Mouse (Mus musculus): ENCODE results near the gene Pld2.

The Pld2 gene

DNA sequence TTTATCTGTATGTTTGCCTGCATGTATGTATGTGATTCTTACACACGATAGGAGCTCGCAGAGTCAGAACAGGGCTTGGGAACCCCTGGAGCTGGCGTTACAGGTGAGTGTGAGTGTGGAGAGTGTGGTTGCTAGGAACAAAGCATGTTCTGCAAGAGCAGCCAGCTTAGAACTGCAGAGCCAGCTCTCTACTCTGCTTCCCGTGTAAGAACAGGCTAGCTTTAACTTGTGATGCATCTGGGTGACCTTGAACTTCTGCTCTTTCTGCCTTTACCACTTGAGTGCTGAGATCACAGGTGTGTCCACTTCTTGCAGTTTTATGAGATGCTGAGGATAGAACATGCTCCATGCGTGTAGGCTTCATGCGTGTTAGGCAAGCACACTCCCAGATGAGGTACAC is 39.1 kb downstream of the Pld2 start:
- peak; percentile 40 for DNase-seq (ENCODE audit: low read depth)

DNA sequence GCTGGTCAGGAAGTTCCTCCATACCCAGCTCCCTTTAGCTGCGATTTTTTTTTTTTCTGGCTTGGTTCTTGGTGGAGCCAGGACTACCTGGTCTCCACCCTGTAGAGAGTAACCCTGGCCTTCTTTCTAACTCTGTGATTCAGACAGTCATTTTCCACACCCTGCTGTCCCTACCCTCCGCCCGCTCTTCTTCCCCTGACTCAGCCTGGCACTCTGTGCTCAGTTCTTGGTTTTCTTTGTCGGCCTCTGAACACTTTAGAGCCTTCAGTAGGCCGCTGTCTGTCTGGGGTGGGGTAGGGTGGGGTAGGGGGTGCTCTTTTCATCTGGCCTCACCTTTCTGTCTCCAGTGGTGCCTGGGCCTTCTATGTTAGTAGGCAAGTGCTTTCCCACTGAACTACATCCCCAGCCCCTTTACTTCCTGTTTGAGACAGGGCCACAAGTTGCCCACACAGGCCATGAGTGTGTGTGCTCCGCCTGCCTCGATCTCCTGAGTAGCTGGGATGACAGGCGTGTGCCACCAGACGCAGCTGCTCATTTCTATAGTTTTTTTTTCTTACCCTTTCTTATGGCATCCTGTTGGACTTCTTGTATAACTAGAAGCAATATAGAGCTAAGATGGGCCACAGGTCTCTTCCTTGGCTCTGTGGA is 40.0 kb downstream of the Pld2 start:
- peak; percentile 60 for DNase-seq (ENCODE audit: low read depth)

DNA sequence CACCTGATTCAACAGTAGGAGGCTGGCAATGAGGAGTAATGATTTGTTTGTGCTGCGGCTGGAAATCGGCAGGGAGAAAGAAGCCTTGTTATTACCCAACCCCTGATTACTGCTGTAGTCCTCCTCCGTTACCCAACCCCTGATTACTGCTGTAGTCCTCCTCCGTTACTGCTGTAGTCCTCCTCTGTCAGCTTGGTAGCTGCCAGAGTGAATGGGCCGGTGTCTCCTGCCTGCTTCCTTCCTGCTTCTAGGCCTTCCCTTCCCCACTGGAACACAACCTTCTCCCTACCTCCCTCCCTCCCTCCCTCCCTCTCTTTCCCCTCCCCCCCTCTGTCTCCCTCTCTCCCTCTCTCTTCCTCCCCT is 40.5 kb downstream of the Pld2 start:
- DNase-seq (ENCODE audit: low read depth) = no peak

DNA sequence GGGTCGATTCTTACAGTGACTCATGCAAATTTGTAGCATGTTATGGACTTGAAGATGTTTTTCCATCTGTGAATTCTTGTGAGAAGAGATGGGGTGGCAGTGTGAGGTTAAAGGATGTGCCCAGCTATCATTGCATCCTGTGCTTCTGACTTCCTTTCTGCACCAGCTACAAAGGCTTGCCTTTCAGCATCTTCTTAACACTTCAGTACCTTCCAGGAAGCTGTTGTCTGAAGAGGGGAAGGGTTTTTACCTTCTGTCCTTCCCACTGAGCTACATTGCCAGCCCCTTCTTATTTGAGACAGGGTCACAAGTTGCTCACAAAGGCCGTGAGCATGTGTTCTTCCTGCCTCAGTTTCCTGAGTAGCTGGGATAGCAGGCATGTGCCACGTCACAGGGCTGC is 41.1 kb downstream of the Pld2 start:
- DNase-seq (ENCODE audit: low read depth) = peak; percentile 81

DNA sequence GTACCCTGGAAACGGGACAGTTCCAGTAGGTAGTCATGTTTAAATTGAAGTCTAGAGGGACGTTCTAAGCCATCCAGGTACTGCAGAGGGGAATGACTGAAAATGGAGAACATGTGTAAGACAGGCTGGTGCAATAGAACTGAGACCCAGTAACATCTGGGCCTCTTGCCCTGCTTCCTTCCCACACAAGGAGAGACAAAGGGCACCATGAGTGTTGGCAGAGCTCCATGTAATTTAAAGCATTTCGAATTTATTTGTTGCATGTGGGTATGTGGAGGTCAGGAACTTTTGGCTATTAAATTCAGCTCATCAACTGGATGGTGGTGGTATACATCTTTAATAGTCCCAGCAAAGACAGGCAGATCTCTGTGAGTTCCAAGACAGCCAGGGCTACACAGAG is 42.3 kb downstream of the Pld2 start:
- no peak for DNase-seq (ENCODE audit: low read depth)

DNA sequence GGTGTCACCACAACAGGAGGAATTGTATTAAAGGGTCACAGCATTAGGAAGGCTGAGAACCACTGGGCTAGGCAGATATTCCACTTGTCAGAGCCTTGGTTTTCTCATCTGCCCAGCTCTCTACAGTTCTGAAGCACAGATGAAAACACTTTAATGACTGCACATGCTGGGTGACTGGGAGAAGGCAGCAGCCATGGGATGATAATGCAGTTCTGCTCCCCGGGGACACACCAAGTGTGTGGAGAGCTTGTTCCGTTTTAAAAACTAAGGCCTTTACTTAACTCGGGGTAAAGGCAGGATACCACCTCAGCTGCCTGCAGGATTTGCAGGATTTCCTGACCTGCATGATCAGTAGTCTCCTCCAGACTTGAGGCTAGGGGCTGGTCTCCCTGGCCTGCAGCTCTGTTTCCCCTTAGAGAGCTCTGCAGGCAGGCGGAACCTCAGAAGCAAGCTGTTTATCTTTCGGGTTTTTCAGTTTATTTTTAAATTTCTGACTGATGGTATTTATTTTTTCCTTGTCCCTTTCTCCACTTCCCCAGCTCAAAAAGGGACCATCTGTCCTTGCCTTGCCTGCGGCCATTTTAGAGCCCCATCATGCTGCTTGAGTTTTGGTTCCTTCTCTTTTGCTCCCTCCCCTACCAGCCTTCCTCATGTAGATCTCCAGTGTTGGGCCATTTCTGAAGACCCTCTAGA is 43.3 kb downstream of the Pld2 start:
- DNase-seq (ENCODE audit: low read depth) = no peak

DNA sequence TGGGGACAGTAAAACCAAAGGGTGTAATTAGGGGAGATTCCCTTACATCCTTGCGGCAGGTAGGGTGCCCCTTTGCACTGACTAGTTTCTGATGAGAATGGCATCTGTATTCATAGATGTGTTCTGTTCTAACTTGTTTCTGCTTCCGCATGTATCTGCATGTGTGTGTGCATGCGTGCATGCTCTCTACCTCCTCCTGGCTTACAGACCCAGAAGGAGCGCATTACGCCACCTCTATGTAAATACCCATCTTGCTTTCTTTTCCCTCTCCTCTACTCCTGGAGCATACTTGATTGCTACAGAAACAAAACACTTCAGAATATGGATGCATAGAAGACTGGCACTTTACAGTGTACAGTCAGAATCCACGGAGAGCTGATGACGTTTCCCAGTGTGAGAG is 43.9 kb downstream of the Pld2 start:
- DNase-seq (ENCODE audit: low read depth) = no peak

DNA sequence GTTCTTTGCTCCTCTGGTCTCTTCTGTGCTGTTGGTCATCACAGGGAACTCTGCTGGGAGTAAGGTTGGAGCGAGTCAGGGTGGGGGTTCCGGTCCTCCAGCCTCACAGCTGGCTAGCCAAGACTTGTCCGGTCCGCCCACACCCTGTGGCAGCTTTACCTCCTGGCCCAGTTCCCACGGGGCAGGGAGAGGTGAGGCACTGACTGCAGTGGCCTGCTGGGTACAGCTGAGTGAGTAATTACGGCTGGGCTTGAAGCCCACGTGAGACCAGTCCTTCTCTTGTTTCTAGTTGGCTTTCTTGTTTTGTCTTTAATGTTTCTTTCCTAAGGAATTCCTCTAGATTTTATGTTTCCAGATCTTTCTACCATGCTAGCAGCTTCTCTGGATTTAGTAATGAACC is 45.6 kb downstream of the Pld2 start:
- DNase-seq (ENCODE audit: low read depth) = no peak

DNA sequence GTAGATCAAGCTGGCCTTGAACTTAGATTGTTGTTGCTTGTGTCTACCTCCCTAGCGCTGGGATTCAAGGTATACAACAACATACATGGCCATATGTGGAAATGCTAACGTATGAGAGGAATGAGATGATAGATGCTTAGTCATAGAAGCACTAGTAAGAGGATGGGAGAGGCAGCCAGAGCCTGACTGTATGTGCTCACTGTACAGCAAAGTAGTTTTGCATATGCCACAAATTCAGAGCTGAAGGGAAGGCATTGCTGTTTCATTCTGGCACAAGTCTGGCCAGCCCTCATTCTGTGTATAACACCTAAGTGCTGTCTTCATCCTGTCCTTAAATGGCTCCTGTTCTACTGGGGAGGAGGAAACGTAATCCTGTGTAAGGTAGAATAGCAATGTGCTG is 46.4 kb downstream of the Pld2 start:
- no peak for DNase-seq (ENCODE audit: low read depth)

DNA sequence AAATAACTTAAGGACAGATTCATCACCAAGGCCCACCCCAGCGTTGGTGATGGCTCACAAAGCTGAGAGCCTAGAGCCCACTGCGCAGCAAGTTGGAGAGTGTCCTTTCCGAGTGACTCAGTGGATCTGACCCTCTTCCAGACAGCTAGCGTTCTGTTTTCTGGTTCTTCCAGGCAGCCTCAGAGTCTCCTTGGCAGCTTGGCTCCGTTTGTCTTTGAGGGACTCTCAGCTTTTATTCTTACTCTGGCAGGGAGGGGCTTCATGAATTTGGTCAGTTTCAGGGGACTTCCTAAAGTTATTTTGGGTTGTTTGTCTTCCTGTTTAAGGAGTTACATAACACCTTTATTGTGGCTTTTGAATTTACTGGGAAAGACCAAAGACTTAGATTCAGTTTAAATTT is 47.1 kb downstream of the Pld2 start:
- no peak for DNase-seq (ENCODE audit: low read depth)

DNA sequence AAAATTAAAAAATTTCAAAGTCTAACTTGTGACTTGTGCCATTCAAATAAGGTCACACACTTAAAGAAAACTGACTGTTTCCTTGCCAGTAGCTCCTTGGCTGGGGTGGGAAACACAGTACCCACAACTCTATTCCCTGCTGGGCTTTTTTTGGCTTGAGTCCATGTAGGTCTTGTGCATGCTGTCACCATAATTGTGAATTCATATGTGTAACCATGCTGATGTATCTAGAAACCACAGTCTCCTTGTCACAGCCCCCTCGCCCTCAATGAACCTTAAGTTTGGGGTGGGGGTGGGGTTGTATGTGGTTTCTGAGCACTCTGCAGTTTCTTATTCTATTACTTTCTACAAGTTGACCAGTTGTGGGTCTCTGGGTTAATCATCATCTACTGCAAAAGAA is 51.9 kb downstream of the Pld2 start:
- DNase-seq (ENCODE audit: low read depth) = no peak

DNA sequence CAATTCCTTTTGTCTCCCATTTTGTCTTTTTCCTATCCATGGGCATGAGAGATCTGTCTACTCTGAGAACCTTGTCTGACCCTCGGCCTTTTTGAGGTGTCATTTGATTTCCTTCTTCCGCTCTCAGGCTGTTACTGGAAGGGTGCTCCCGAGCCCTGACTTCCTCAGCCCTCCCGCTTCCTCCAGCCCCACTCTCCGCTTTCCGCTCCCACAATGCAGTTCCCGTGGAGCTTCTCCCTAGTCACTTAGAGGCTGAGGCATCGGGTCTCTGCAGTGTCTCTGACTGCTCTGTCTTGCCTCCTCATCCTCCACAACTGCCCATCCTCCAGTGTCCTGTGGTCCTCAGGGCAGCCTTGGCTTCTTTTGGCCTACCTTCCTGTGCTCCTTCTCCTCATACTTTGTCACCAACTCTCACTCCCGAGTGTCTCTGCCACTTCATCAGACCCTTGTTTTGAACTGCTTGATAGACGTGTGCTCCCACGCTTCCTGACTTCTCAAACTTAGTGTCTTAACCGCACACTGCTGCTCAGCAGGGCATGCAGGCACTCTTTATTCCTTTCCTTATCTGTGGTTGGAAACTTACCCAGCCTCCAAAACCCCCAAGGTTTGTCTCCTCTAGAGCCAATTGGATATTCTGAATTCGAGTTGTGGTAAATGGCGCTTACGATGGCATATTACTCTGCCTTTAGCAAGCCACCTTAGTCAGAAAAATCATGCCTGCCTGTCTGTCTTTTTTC is 54.6 kb downstream of the Pld2 start:
- peak; percentile 65 for DNase-seq (ENCODE audit: low read depth)

DNA sequence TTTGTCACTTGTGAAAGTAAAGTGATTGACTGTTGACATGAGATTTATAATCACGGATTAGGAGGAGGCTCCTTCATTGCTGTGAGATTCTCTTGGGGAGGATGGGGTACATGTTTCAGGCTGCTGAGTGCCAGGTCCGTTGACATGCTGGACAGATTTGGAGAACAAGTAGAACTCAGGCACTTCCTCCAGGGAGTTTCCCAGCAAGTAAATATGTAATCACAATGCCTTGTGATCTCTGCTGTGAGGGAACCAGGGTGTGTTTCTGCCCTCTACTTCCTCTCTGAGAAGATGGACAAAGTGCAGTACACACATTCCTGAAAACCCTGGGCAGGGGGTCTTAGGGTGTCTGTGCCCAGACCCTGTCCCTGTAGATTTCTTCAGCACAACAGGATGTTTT is 55.8 kb downstream of the Pld2 start:
- DNase-seq (ENCODE audit: low read depth) = peak; percentile 47

DNA sequence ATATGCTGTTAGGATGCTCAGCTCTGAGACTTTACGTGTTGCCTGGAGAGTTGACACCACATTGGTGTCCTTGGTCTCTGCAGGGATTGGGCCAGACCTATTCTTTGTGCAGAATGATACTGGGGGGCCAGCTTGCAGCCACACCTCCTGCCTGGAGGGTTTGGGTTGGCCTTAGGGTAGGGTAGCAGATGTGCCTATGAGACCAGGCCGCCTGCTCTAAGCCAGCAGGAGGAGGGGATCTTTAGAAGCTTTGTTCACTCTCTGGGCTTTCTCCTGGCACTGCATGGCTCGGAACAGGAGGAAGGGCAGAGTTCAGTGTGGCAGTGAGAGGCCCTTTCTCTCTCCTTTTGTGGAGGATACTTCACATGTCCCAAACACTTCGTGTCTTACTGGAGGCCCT is 56.2 kb downstream of the Pld2 start:
- no peak for DNase-seq (ENCODE audit: low read depth)

DNA sequence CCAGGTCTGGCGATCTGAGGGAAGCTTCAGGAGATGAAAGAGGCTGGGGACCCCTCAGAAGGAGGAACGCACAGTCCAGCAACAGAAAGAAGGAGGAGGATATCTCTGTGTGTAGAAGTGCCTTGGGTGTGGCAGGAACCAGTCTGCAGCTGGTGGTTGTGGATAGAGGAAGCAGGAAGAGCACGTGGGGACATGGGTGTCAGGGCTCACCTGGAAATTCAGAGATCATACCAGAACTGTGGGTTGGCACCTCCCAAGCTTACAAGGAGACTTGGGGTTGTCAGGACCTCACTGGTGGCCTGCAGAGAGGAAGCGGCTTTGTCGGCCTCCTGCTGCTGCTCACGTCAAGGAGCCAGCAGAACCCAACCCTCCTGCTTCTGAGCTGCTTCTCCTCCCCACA is 57.4 kb downstream of the Pld2 start:
- DNase-seq (ENCODE audit: low read depth) = peak; percentile 62

DNA sequence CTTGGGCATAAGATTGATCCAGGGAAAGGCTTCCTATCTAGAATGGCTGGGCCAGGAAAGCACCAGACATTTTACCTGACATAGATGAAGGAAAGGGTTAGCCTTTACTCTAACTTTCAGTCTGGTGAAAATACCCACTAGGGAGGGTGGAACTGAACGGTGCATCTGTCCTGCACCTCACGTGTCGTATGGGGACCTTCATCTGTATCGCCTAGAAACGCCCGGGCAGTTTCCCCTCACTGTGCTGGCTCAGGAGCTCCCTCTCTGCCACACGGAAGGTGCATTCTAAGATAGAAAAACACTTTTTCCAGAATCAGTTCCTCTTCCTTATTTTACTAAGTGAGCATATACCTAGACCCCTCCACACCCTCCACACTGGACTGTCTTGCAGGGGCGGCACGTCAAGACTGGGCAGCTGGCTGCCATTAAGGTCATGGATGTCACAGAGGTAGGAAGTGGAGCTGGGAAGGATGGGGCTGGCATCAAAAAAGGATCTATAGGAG is 58.6 kb downstream of the Pld2 start:
- DNase-seq (ENCODE audit: low read depth) = no peak

DNA sequence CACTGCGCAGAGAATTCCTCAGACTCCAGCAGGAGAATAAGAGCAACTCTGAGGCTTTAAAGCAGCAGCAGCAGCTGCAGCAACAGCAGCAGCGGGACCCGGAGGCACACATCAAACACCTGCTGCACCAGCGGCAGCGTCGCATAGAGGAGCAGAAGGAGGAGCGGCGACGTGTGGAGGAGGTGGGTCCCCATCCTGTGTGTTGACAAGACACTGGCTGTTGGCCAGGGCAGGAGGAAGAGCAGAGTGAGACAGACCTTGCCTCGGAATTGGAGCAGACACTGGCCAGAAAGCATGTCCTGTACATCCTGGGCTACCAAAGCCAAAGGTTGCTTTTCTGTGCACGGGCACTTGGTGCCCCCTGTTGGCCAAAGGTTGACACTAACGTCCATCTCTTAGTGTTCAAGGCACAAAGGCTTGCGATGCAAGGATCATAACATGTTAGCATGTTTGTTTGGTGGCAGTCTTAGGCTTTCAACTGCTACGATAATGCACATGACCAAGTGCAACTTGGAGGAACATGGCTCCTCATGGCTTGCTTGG is 65.2 kb downstream of the Pld2 start:
- peak; percentile 90 for DNase-seq (ENCODE audit: low read depth)

DNA sequence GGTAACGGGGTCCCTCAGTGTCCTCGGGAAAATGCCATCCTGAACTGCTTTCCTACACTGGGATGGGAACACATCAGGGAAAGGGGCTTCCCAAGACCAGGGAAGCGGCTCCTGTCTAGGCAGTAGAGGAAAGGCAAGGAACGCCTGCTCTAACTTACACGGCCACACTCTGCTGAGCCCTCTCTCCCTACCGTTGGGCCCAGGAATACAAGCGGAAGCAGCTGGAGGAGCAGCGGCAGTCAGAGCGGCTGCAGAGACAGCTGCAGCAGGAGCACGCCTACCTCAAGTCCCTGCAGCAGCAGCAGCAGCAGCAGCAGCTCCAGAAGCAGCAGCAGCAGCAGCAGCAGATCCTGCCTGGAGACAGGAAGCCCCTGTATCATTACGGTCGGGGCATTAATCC is 66.9 kb downstream of the Pld2 start:
- no peak for DNase-seq (ENCODE audit: low read depth)

DNA sequence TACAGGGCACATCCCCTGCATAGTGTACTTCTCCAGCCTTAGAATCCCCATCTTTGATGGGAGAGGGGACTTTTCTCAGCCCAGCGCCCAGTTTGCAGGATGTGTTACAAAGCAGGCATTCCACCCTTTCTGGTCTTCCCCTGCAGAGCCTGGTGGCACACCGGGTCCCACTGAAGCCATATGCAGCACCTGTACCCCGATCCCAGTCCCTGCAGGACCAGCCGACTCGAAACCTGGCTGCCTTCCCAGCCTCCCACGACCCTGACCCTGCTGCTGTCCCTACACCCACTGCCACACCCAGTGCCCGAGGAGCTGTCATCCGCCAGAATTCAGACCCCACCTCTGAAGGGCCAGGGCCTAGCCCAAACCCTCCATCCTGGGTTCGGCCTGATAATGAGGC is 67.7 kb downstream of the Pld2 start:
- no peak for DNase-seq (ENCODE audit: low read depth)
